Mouse (Mus musculus): ENCODE data around the gene Gm15737. TPM values are rescaled to one million over a fixed set of nuclear protein-coding genes. Genes with fewer than 3 reads are reported as not detected.

The Gm15737 gene
- polyA plus RNA-seq, 1 experiment from 2014 or later, result not detected

DNA sequence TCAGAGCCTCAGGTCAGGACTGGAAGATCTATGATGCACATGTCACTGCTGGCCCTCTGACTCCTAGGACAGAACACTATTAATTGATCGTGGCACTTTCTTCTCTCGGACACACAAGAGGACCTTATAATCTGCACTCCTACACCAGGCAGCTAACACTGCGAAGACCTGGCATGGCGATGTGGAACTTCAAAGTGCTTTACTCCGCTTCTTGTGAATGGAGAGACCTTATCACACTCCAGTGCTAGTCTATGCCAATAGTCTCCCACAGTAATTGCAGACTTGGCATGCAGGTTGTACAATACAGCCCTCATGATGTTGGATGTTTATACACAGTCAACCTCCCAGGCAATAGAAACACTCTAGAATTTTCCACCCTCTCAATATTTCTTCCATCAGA, 9.6 kb downstream of the Gm15737 start:
- ATAC-seq (replicated peaks; ENCODE audit: low FRiP score) (no peak), DNase-seq (ENCODE audit: low spot score) (no peak)
- H3K9ac ChIP-seq (ENCODE audit: low read length), result no peak overlapping the region
- H3K36me3 ChIP-seq (ENCODE audit: control insufficient read depth, insufficient read depth, low read length), result no peaks in the 10 kb centered on the region
- H3K27ac ChIP-seq (ENCODE audit: low read depth, low read length), result no peak overlapping the region
- H3K4me1 ChIP-seq (replicated peaks; ENCODE audit: control insufficient read depth, insufficient read depth, low read length), result peaks cover 4% of the 10 kb centered on the region; the same call in 1 of the 2 replicates
- WGBS, result 94% methylated on average over 5 of the region's 5 CpGs
- H3K4me2 ChIP-seq (ENCODE audit: low read depth, low read length, severe bottlenecking), result no peak overlapping the region
- H3K4me3 ChIP-seq (ENCODE audit: low read depth, low read length), result no peak overlapping the region
- no peaks in the 10 kb centered on the region for H3K27me3 ChIP-seq (ENCODE audit: control insufficient read depth, insufficient read depth, low read length)
- no peaks in the 10 kb centered on the region for H3K9me3 ChIP-seq (ENCODE audit: control insufficient read depth, low read length)

- Histone ChIP-seq H3K9me3 (ENCODE audit: control insufficient read depth, low read length) (no peaks in the 10 kb centered on the region), H3K27ac (ENCODE audit: low read depth, low read length) (no peak overlapping the region), H3K27me3 (ENCODE audit: control insufficient read depth, insufficient read depth, low read length) (no peaks in the 10 kb centered on the region), H3K4me3 (ENCODE audit: low read depth, low read length) (no peak overlapping the region), H3K36me3 (ENCODE audit: control insufficient read depth, insufficient read depth, low read length) (no peaks in the 10 kb centered on the region), H3K9ac (ENCODE audit: low read length) (no peak overlapping the region), H3K4me2 (ENCODE audit: low read depth, low read length, severe bottlenecking) (no peak overlapping the region), H3K4me1 (replicated peaks; ENCODE audit: control insufficient read depth, insufficient read depth, low read length) (peaks cover 4% of the 10 kb centered on the region; the same call in 1 of the 2 replicates)
- DNase-seq (ENCODE audit: low spot score), result no peak
- no peak for ATAC-seq (replicated peaks; ENCODE audit: low FRiP score)
- WGBS, result 84% methylated on average over 14 of the region's 14 CpGs
These were observed 10.6 kb downstream of the Gm15737 start for GRCm38 (mm10) chr6:92879700-92880265.

DNA sequence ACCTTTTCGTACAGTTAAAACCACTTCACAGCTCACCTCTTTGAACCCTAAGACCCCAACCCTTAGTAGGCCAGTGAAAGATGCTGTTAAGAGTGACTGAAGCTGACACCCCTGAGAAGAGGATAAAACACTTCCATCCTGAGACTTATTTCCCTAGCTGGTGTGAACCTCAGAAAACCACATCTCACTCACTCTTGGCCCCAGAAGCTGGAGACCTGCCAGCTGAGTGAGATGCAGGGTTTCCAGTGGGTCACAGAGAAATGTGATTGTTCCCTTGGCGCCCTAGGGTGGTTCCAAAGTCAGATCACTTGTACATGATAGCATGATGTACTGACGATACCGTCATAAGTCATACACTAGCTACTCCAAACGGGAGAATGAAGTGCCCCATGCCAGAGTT, 13.3 kb downstream of the Gm15737 start:
- Histone ChIP-seq H3K27me3 (ENCODE audit: control insufficient read depth, insufficient read depth, low read length) (no peaks in the 10 kb centered on the region), H3K4me3 (ENCODE audit: low read depth, low read length) (no peak overlapping the region), H3K4me2 (ENCODE audit: low read depth, low read length, severe bottlenecking) (no peak overlapping the region), H3K27ac (ENCODE audit: low read depth, low read length) (no peak overlapping the region), H3K36me3 (ENCODE audit: control insufficient read depth, insufficient read depth, low read length) (no peaks in the 10 kb centered on the region), H3K4me1 (replicated peaks; ENCODE audit: control insufficient read depth, insufficient read depth, low read length) (peaks cover 4% of the 10 kb centered on the region; the same call in 1 of the 2 replicates), H3K9me3 (ENCODE audit: control insufficient read depth, low read length) (no peaks in the 10 kb centered on the region), H3K9ac (ENCODE audit: low read length) (no peak overlapping the region)
- WGBS, result 67% methylated on average over 5 of the region's 5 CpGs
- ATAC-seq (replicated peaks; ENCODE audit: low FRiP score) (no peak), DNase-seq (ENCODE audit: low spot score) (no peak)

GRCm38 (mm10) chr6:92883131-92883900, 14.2 kb downstream of the Gm15737 start:
- no peaks in the 10 kb centered on the region for H3K36me3 ChIP-seq (ENCODE audit: control insufficient read depth, insufficient read depth, low read length)
- ATAC-seq (replicated peaks; ENCODE audit: low FRiP score), result no peak
- no peaks in the 10 kb centered on the region for H3K9me3 ChIP-seq (ENCODE audit: control insufficient read depth, low read length)
- WGBS, result 8% methylated on average over 9 of the region's 9 CpGs
- no peak for DNase-seq (ENCODE audit: low spot score)
- no peak overlapping the region for H3K9ac ChIP-seq (ENCODE audit: low read length)
- H3K27me3 ChIP-seq (ENCODE audit: control insufficient read depth, insufficient read depth, low read length), result no peaks in the 10 kb centered on the region
- peaks cover 4% of the 10 kb centered on the region; the same call in 1 of the 2 replicates for H3K4me1 ChIP-seq (replicated peaks; ENCODE audit: control insufficient read depth, insufficient read depth, low read length)
- no peak overlapping the region for H3K27ac ChIP-seq (ENCODE audit: low read depth, low read length)
- no peak overlapping the region for H3K4me2 ChIP-seq (ENCODE audit: low read depth, low read length, severe bottlenecking)
- no peak overlapping the region for H3K4me3 ChIP-seq (ENCODE audit: low read depth, low read length)

DNA sequence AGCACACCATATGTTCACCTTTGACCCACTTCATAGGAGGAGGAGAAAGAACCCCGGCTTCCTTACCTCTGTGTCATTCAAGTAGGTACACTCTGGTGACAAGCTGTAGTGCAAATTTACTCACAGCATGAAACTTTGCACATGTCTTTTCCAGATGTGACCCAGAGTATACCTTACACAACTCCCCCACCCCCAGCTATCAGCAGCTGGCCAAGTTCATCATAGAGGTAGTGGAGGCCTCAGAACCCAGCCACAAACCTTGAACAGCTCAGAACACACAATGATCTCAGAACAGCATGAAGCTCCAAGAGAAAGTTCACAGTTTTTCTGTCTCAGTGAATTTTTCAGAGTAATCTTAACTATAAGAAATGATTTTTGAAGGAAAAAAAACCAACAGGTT, 22.4 kb downstream of the Gm15737 start:
- no peaks in the 10 kb centered on the region for H3K27me3 ChIP-seq (ENCODE audit: control insufficient read depth, insufficient read depth, low read length)
- no peaks in the 10 kb centered on the region for H3K9me3 ChIP-seq (ENCODE audit: control insufficient read depth, low read length)
- no peak overlapping the region for H3K27ac ChIP-seq (ENCODE audit: low read depth, low read length)
- WGBS, result 88% methylated on average over 1 of the region's 1 CpGs
- no peak overlapping the region for H3K9ac ChIP-seq (ENCODE audit: low read length)
- H3K4me1 ChIP-seq (replicated peaks; ENCODE audit: control insufficient read depth, insufficient read depth, low read length), result no peaks in the 10 kb centered on the region
- no peak for DNase-seq (ENCODE audit: low spot score)
- H3K36me3 ChIP-seq (ENCODE audit: control insufficient read depth, insufficient read depth, low read length), result no peaks in the 10 kb centered on the region
- no peak overlapping the region for H3K4me2 ChIP-seq (ENCODE audit: low read depth, low read length, severe bottlenecking)
- H3K4me3 ChIP-seq (ENCODE audit: low read depth, low read length), result no peak overlapping the region
- ATAC-seq (replicated peaks; ENCODE audit: low FRiP score), result no peak

DNA sequence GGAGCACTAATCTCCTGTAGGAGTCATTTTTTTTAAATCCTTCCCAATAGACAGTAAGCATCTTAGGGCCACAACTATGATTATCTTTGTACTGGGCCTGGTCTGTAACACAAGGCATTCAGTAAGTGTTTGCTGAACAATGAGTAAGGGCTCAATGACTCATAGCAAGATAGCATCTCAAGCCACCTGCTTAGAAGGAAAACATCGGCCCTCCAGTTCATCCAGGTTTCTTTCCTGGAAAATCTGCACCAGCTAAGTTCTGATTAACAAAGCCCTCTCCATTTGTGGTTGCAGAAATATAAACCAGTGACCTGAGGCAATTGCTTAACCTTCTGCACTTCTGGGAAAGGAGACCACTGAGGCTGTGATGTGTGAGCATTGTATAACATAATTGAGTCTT, 34.9 kb downstream of the Gm15737 start:
- H3K4me2 ChIP-seq (ENCODE audit: low read depth, low read length, severe bottlenecking), result no peak overlapping the region
- no peaks in the 10 kb centered on the region for H3K27me3 ChIP-seq (ENCODE audit: control insufficient read depth, insufficient read depth, low read length)
- H3K4me3 ChIP-seq (ENCODE audit: low read depth, low read length), result no peak overlapping the region
- H3K9me3 ChIP-seq (ENCODE audit: control insufficient read depth, low read length), result no peaks in the 10 kb centered on the region
- ATAC-seq (replicated peaks; ENCODE audit: low FRiP score) (no peak), DNase-seq (ENCODE audit: low spot score) (no peak)
- WGBS, result 84% methylated on average over 1 of the region's 1 CpGs
- no peak overlapping the region for H3K27ac ChIP-seq (ENCODE audit: low read depth, low read length)
- no peaks in the 10 kb centered on the region for H3K4me1 ChIP-seq (replicated peaks; ENCODE audit: control insufficient read depth, insufficient read depth, low read length)
- no peak overlapping the region for H3K9ac ChIP-seq (ENCODE audit: low read length)
- H3K36me3 ChIP-seq (ENCODE audit: control insufficient read depth, insufficient read depth, low read length), result no peaks in the 10 kb centered on the region

DNA sequence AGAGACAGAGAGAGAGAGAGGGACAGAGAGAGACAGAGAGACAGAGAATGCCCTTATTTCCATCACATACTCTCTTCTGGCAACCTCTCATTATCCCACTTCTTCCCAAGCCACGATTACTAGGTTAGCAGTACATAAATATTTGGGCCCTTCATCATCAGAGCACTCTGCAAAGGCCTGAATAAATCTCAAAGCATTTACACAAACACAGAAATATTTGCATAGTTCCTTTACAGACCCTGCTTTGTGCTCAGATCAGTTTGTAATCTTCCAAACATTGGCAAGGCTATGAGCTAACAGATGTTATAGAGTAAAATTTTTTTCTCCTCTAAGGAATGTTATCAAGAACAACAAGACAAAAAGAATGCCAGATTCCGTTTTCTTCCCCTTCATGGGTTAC, 35.3 kb downstream of the Gm15737 start:
- Histone ChIP-seq H3K27me3 (ENCODE audit: control insufficient read depth, insufficient read depth, low read length) (no peaks in the 10 kb centered on the region), H3K9me3 (ENCODE audit: control insufficient read depth, low read length) (no peaks in the 10 kb centered on the region), H3K4me1 (replicated peaks; ENCODE audit: control insufficient read depth, insufficient read depth, low read length) (no peaks in the 10 kb centered on the region), H3K9ac (ENCODE audit: low read length) (no peak overlapping the region), H3K4me2 (ENCODE audit: low read depth, low read length, severe bottlenecking) (no peak overlapping the region), H3K36me3 (ENCODE audit: control insufficient read depth, insufficient read depth, low read length) (no peaks in the 10 kb centered on the region), H3K27ac (ENCODE audit: low read depth, low read length) (no peak overlapping the region), H3K4me3 (ENCODE audit: low read depth, low read length) (no peak overlapping the region)
- DNase-seq (ENCODE audit: low spot score) (no peak), ATAC-seq (replicated peaks; ENCODE audit: low FRiP score) (no peak)
- WGBS, result 51% methylated on average over 2 of the region's 2 CpGs

DNA sequence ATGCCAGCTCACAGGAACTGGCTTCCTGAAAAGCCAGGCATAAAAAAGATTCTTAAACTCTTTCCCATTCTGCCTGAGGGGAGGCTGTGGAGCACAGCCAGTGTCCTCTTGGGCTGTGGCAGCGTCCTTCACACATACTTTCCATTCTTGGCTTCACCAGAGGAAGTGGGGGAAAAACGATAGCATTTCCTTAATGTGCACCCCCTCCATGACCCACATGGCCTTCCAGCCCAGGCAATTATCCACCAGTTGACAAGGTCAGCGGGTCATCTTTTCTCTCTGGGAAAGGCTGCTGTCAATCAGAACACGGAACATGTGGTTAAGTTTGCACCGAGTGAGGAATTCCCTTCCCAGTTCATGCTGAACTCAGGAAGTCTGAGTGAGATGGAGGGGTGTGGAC, 36.8 kb downstream of the Gm15737 start:
- Histone ChIP-seq H3K36me3 (ENCODE audit: control insufficient read depth, insufficient read depth, low read length) (no peaks in the 10 kb centered on the region), H3K4me2 (ENCODE audit: low read depth, low read length, severe bottlenecking) (no peak overlapping the region), H3K4me1 (replicated peaks; ENCODE audit: control insufficient read depth, insufficient read depth, low read length) (no peaks in the 10 kb centered on the region), H3K9me3 (ENCODE audit: control insufficient read depth, low read length) (no peaks in the 10 kb centered on the region), H3K27ac (ENCODE audit: low read depth, low read length) (no peak overlapping the region), H3K27me3 (ENCODE audit: control insufficient read depth, insufficient read depth, low read length) (no peaks in the 10 kb centered on the region), H3K9ac (ENCODE audit: low read length) (no peak overlapping the region), H3K4me3 (ENCODE audit: low read depth, low read length) (no peak overlapping the region)
- ATAC-seq (replicated peaks; ENCODE audit: low FRiP score) (no peak), DNase-seq (ENCODE audit: low spot score) (no peak)
- 37% methylated on average over 5 of the region's 5 CpGs for WGBS

DNA sequence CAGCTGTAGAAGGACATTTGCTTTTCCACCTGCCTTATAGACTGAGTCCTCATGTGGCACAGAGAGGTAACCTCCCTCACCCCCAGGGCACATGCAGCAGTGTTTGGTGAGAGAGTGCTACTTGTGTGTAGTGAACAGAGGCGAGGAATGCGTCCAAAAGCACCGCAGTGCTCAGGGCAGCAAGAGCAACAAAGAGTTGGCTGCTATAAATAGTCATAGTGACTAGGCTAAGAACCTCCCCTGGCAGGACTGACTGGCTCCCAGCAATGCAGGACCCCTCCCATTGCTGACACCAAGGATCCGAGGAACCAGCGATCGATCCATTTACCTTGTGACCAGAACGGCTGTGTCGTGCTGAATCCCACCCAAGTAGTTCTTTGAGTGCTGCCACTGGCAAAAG, 40.2 kb downstream of the Gm15737 start:
- Histone ChIP-seq H3K4me2 (ENCODE audit: low read depth, low read length, severe bottlenecking) (no peak overlapping the region), H3K27me3 (ENCODE audit: control insufficient read depth, insufficient read depth, low read length) (no peaks in the 10 kb centered on the region), H3K27ac (ENCODE audit: low read depth, low read length) (no peak overlapping the region), H3K4me1 (replicated peaks; ENCODE audit: control insufficient read depth, insufficient read depth, low read length) (no peaks in the 10 kb centered on the region), H3K36me3 (ENCODE audit: control insufficient read depth, insufficient read depth, low read length) (no peaks in the 10 kb centered on the region), H3K4me3 (ENCODE audit: low read depth, low read length) (no peak overlapping the region), H3K9me3 (ENCODE audit: control insufficient read depth, low read length) (no peaks in the 10 kb centered on the region), H3K9ac (ENCODE audit: low read length) (no peak overlapping the region)
- no peak for ATAC-seq (replicated peaks; ENCODE audit: low FRiP score)
- no peak for DNase-seq (ENCODE audit: low spot score)
- 73% methylated on average over 8 of the region's 8 CpGs for WGBS

Measured in forebrain, embryonic 11.5 days (tissue).